Mouse (Mus musculus): ENCODE results near the gene Sowaha.

Gene Sowaha

GRCm38 (mm10) chr11:53479783-53480301 is at the start of gene Sowaha, which contains the start of gene Gm9945:
Sowaha (minus strand) TSS chr11:53480274.
Gm9945 (plus strand) TSS chr11:53480166.
- DNase-seq (ENCODE audit: low read depth) = no peak

- no peak for DNase-seq (ENCODE audit: low read depth)
These were observed 49.1 kb upstream of the Sowaha start for GRCm38 (mm10) chr11:53529253-53529557.

GRCm38 (mm10) chr11:53528397-53529252 is 48.6 kb upstream of the Sowaha start:
- DNase-seq (ENCODE audit: low read depth) = peak; percentile 14

- DNase-seq (ENCODE audit: low read depth) = no peak
These were observed 45.4 kb upstream of the Sowaha start for GRCm38 (mm10) chr11:53525461-53525860.

GRCm38 (mm10) chr11:53524905-53525304 is 44.8 kb upstream of the Sowaha start:
- DNase-seq (ENCODE audit: low read depth) = peak; percentile 37

GRCm38 (mm10) chr11:53523545-53524405 is 43.7 kb upstream of the Sowaha start:
- no peak for DNase-seq (ENCODE audit: low read depth)

- DNase-seq (ENCODE audit: low read depth) = no peak
These were observed 42.9 kb upstream of the Sowaha start for GRCm38 (mm10) chr11:53522930-53523329.

GRCm38 (mm10) chr11:53522362-53522761 is 42.3 kb upstream of the Sowaha start:
- DNase-seq (ENCODE audit: low read depth) = no peak

- DNase-seq (ENCODE audit: low read depth) = no peak
These were observed 41.7 kb upstream of the Sowaha start for GRCm38 (mm10) chr11:53521821-53522131.

- no peak for DNase-seq (ENCODE audit: low read depth)
These were observed 41.2 kb upstream of the Sowaha start for GRCm38 (mm10) chr11:53521120-53521820.

GRCm38 (mm10) chr11:53520122-53520978 is 40.3 kb upstream of the Sowaha start:
- no peak for DNase-seq (ENCODE audit: low read depth)

- peak; percentile 59 for DNase-seq (ENCODE audit: low read depth)
These were observed 39.4 kb upstream of the Sowaha start, which contains the start of gene Sept8 for GRCm38 (mm10) chr11:53519207-53520121. Sept8 (plus strand) TSS chr11:53519257.

- DNase-seq (ENCODE audit: low read depth) = peak; percentile 28
These were observed 38.7 kb upstream of the Sowaha start for GRCm38 (mm10) chr11:53518759-53519158.

GRCm38 (mm10) chr11:53516775-53517627 is 36.9 kb upstream of the Sowaha start:
- peak; percentile 63 for DNase-seq (ENCODE audit: low read depth)

GRCm38 (mm10) chr11:53510351-53510750 is 30.3 kb upstream of the Sowaha start:
- DNase-seq (ENCODE audit: low read depth) = no peak

- no peak for DNase-seq (ENCODE audit: low read depth)
These were observed 28.5 kb upstream of the Sowaha start for GRCm38 (mm10) chr11:53508591-53508990.

- no peak for DNase-seq (ENCODE audit: low read depth)
These were observed 28.1 kb upstream of the Sowaha start for GRCm38 (mm10) chr11:53508152-53508551.

- DNase-seq (ENCODE audit: low read depth) = no peak
These were observed 27.2 kb upstream of the Sowaha start for GRCm38 (mm10) chr11:53507098-53507805.
